Mouse (Mus musculus): ENCODE measurements around the gene Rps6ka2. TPM values are rescaled to one million over a fixed set of nuclear protein-coding genes. Genes with fewer than 3 reads are reported as not detected.
"Not testable (repeated sequence)": the region's sequence is repeated elsewhere in the genome, so short reads cannot be mapped to it uniquely, and the experiment has no call there.

The Rps6ka2 gene
- polyA plus RNA-seq, 1 experiment from 2014 or later: 16.0 TPM

GRCm38 (mm10) chr17:7286422-7287050, 116.6 kb downstream of the Rps6ka2 start:
- no peak for ATAC-seq (ENCODE audit: low FRiP score, low read depth)
- H3K9ac ChIP-seq: no peak overlapping the region
- WGBS: 88% methylated on average over 12 of the region's 12 CpGs
- H3K27me3 ChIP-seq: no peaks in the 10 kb centered on the region
- H3K27ac ChIP-seq: no peak overlapping the region
- H3K4me1 ChIP-seq: no peaks in the 10 kb centered on the region
- peaks cover 51% of the 10 kb centered on the region for H3K36me3 ChIP-seq
- H3K4me2 ChIP-seq (replicated peaks): no peak overlapping the region
- no peaks in the 10 kb centered on the region for H3K9me3 ChIP-seq
- no peak overlapping the region for H3K4me3 ChIP-seq

GRCm38 (mm10) chr17:7292012-7292684, 122.2 kb downstream of the Rps6ka2 start:
- Histone ChIP-seq H3K4me3 (no peak overlapping the region), H3K4me1 (no peaks in the 10 kb centered on the region), H3K9ac (no peak overlapping the region), H3K27me3 (no peaks in the 10 kb centered on the region), H3K4me2 (replicated peaks) (no peak overlapping the region), H3K27ac (no peak overlapping the region), H3K36me3 (peaks cover 33% of the 10 kb centered on the region), H3K9me3 (no peaks in the 10 kb centered on the region)
- WGBS: 80% methylated on average over 11 of the region's 11 CpGs
- ATAC-seq (ENCODE audit: low FRiP score, low read depth): peak; percentile 66

- H3K36me3 ChIP-seq; H3K9me3 ChIP-seq; H3K4me3 ChIP-seq; H3K4me1 ChIP-seq; H3K4me2 ChIP-seq (replicated peaks); H3K27me3 ChIP-seq; H3K27ac ChIP-seq; H3K9ac ChIP-seq: not testable (repeated sequence)
- ATAC-seq (ENCODE audit: low FRiP score, low read depth): peak; percentile 77
- WGBS: 53% methylated on average over 8 of the region's 8 CpGs
These were observed 136.6 kb downstream of the Rps6ka2 start for GRCm38 (mm10) chr17:7306278-7307196.

GRCm38 (mm10) chr17:7315693-7316382, 145.9 kb downstream of the Rps6ka2 start:
- H3K4me1 ChIP-seq; H3K27ac ChIP-seq; H3K27me3 ChIP-seq; H3K36me3 ChIP-seq; ATAC-seq (ENCODE audit: low FRiP score, low read depth); H3K4me3 ChIP-seq; H3K9me3 ChIP-seq; H3K4me2 ChIP-seq (replicated peaks); H3K9ac ChIP-seq: not testable (repeated sequence)
- WGBS: 78% methylated on average over 8 of the region's 8 CpGs

- H3K4me1 ChIP-seq; H3K9ac ChIP-seq; H3K4me3 ChIP-seq; H3K36me3 ChIP-seq; H3K27me3 ChIP-seq; H3K27ac ChIP-seq; ATAC-seq (ENCODE audit: low FRiP score, low read depth); H3K4me2 ChIP-seq (replicated peaks); H3K9me3 ChIP-seq: not testable (repeated sequence)
- WGBS: 83% methylated on average over 6 of the region's 6 CpGs
These were observed 149.9 kb downstream of the Rps6ka2 start for GRCm38 (mm10) chr17:7319789-7320188.

- not testable (repeated sequence) for H3K9me3 ChIP-seq; H3K9ac ChIP-seq; H3K4me1 ChIP-seq; H3K27ac ChIP-seq; ATAC-seq (ENCODE audit: low FRiP score, low read depth); H3K4me3 ChIP-seq; H3K27me3 ChIP-seq; H3K4me2 ChIP-seq (replicated peaks); H3K36me3 ChIP-seq
- 92% methylated on average over 5 of the region's 5 CpGs for WGBS
These were observed 154.4 kb downstream of the Rps6ka2 start, which contains the start of gene Tcp10a for GRCm38 (mm10) chr17:7324346-7324745. Gene Tcp10a (plus strand): TSS chr17:7324646.

- 72% methylated on average over 8 of the region's 8 CpGs for WGBS
- not testable (repeated sequence) for H3K36me3 ChIP-seq; H3K9ac ChIP-seq; H3K4me3 ChIP-seq; ATAC-seq (ENCODE audit: low FRiP score, low read depth); H3K27ac ChIP-seq; H3K9me3 ChIP-seq; H3K27me3 ChIP-seq; H3K4me1 ChIP-seq; H3K4me2 ChIP-seq (replicated peaks)
These were observed 156.5 kb downstream of the Rps6ka2 start for GRCm38 (mm10) chr17:7326415-7326814.

- not testable (repeated sequence) for H3K36me3 ChIP-seq; H3K4me3 ChIP-seq; H3K27me3 ChIP-seq; H3K4me2 ChIP-seq (replicated peaks); H3K4me1 ChIP-seq; ATAC-seq (ENCODE audit: low FRiP score, low read depth); H3K9me3 ChIP-seq; H3K27ac ChIP-seq; H3K9ac ChIP-seq
- WGBS: 67% methylated on average over 3 of the region's 5 CpGs
These were observed 162.8 kb downstream of the Rps6ka2 start for GRCm38 (mm10) chr17:7332745-7333144.

- not testable (repeated sequence) for H3K27ac ChIP-seq; H3K27me3 ChIP-seq; H3K36me3 ChIP-seq; H3K4me2 ChIP-seq (replicated peaks); H3K4me3 ChIP-seq; H3K9ac ChIP-seq; H3K9me3 ChIP-seq; ATAC-seq (ENCODE audit: low FRiP score, low read depth); H3K4me1 ChIP-seq
- 78% methylated on average over 7 of the region's 9 CpGs for WGBS
These were observed 167.5 kb downstream of the Rps6ka2 start for GRCm38 (mm10) chr17:7337381-7337780.

GRCm38 (mm10) chr17:7348765-7349164, 178.8 kb downstream of the Rps6ka2 start:
- not testable (repeated sequence) for H3K27me3 ChIP-seq; ATAC-seq (ENCODE audit: low FRiP score, low read depth); H3K36me3 ChIP-seq; H3K9ac ChIP-seq; H3K4me2 ChIP-seq (replicated peaks); H3K4me3 ChIP-seq; H3K27ac ChIP-seq; H3K4me1 ChIP-seq; H3K9me3 ChIP-seq
- 69% methylated on average over 2 of the region's 3 CpGs for WGBS

- H3K4me2 ChIP-seq (replicated peaks); H3K4me1 ChIP-seq; H3K4me3 ChIP-seq; ATAC-seq (ENCODE audit: low FRiP score, low read depth); H3K9me3 ChIP-seq; H3K36me3 ChIP-seq; H3K27me3 ChIP-seq; H3K9ac ChIP-seq; H3K27ac ChIP-seq: not testable (repeated sequence)
- 92% methylated on average over 1 of the region's 1 CpGs for WGBS
These were observed 182.7 kb downstream of the Rps6ka2 start, which contains the start of gene Ttll2 for GRCm38 (mm10) chr17:7352596-7352995. Gene Ttll2 (minus strand): TSS chr17:7352696.

All from limb, embryonic 13.5 days (tissue).